30 mouse cellular contexts compared by ENCODE assay signal in the genomic region with DNA sequence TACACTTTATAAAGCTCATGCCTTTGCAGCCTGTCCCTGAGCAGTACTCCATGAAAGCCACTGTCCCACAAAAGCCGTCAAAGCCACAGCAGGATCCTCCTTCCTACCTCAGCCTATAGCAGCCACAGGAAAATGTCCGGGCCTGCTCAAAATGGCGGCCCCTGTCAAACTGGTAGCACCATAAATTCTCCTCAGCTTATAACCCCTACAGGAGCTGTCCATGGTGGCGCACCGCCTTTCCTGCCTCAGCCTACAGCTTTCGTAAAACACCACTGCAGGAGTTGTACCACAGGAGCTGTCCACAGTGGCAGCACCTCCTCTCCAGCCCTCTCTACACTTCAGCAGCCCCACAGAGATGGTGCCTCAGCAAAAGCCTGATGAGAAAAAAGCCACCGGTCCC. TPM values are rescaled to one million over a fixed set of nuclear protein-coding genes. Genes with fewer than 3 reads are reported as not detected.
DNase-seq lines count a peak whose midpoint lies in the region; ATAC-seq and TF ChIP-seq lines count a peak whose summit lies in the region.
"Had no signal": no experiment of that assay in that cellular context is flagged by ENCODE, and none has a peak within 500 bp of the region (broad histone marks: within the 10 kb centered on the region; RNA-seq: fewer than 3 reads in every experiment).

No protein-coding gene starts in this region.

- ATAC-seq in lung, embryonic 14.5 days (ENCODE audit: insufficient read depth): no peak
- ATAC-seq in frontal cortex, adult (ENCODE audit: low TSS enrichment): no peak
- no peak for ATAC-seq in forebrain, embryonic 13.5 days
- ATAC-seq: activated CD4-positive, CD25-positive, alpha-beta regulatory T cell, adult 4 months; forebrain, embryonic 14.5 days; inflammation-experienced regulatory T-cells, adult 6 months; liver, embryonic 12.5 days; midbrain, embryonic 16.5 days had no signal

- no peak overlapping the region for H3K4me3 ChIP-seq in lung, embryonic 14.5 days (ENCODE audit: low read depth, low read length)
- H3K4me3 ChIP-seq in myocyte: no peak overlapping the region
- no peak overlapping the region for H3K4me3 ChIP-seq in forebrain, embryonic 13.5 days
- H3K4me3 ChIP-seq: embryonic facial prominence, embryonic 13.5 days; erythroblast, embryonic 14.5 days; heart, embryonic 12.5 days; hindbrain, embryonic 12.5 days; liver, embryonic 12.5 days; neural tube, embryonic 15.5 days; stomach, embryonic 15.5 days had no signal

- H3ac ChIP-seq in myocyte (ENCODE audit: control insufficient read depth, insufficient read length): no peak overlapping the region

- no peak for TF ChIP-seq CTCF in lung, embryonic 14.5 days (IDR thresholded peaks at IDR 0.05; ENCODE audit: low read depth)

- H3K4me1 ChIP-seq in lung, embryonic 14.5 days (ENCODE audit: insufficient read depth): no peaks in the 10 kb centered on the region
- H3K4me1 ChIP-seq in forebrain, embryonic 13.5 days: no peaks in the 10 kb centered on the region
- H3K4me1 ChIP-seq: heart, embryonic 12.5 days; hindbrain, embryonic 12.5 days; neural tube, embryonic 15.5 days; stomach, embryonic 15.5 days had no signal

- no peak overlapping the region for H3K4me2 ChIP-seq in lung, embryonic 14.5 days
- H3K4me2 ChIP-seq in myocyte (ENCODE audit: low read depth): no peak overlapping the region
- no peak overlapping the region for H3K4me2 ChIP-seq in forebrain, embryonic 13.5 days
- H3K4me2 ChIP-seq: embryonic facial prominence, embryonic 13.5 days; heart, embryonic 12.5 days; hindbrain, embryonic 12.5 days; liver, embryonic 12.5 days; neural tube, embryonic 15.5 days; stomach, embryonic 15.5 days had no signal

- DNase-seq in lung, embryonic 14.5 days: peak; percentile 44
- no peak for DNase-seq in lung, postnatal 4 days
- DNase-seq in ES-CJ7 (ENCODE audit: low read depth, low spot score): peak; percentile 96
- peak; percentile 97 for DNase-seq in R1 (ENCODE audit: low read depth, low spot score)
- DNase-seq in lung, postnatal 14 days: no peak
- DNase-seq: adrenal gland, postnatal 10 days; cerebellum, adult 18-20 months; cerebellum, postnatal 25 days; embryo, embryonic 11 days; gastrocnemius, postnatal 14 days; heart, adult 11 months; heart, postnatal 10 days; kidney, adult 18-20 months; left cerebral cortex, postnatal 4 days; lung, adult 18-20 months had no signal

- TF ChIP-seq POLR2A in myocyte (IDR thresholded peaks at IDR 0.05; ENCODE audit: insufficient read length, low read depth): no peak

- H3K9ac ChIP-seq in lung, embryonic 14.5 days: no peak overlapping the region
- no peak overlapping the region for H3K9ac ChIP-seq in forebrain, embryonic 13.5 days
- H3K9ac ChIP-seq: embryonic facial prominence, embryonic 13.5 days; heart, embryonic 12.5 days; hindbrain, embryonic 12.5 days; liver, embryonic 12.5 days; neural tube, embryonic 15.5 days; stomach, embryonic 15.5 days had no signal

- 86% methylated on average over 7 of the region's 7 CpGs for WGBS in lung, embryonic 14.5 days
- WGBS in forebrain, embryonic 13.5 days: 85% methylated on average over 7 of the region's 7 CpGs

- no peaks in the 10 kb centered on the region for H3K36me3 ChIP-seq in lung, embryonic 14.5 days (ENCODE audit: insufficient read depth)
- no peaks in the 10 kb centered on the region for H3K36me3 ChIP-seq in myocyte (ENCODE audit: control insufficient read depth, insufficient read depth)
- no peaks in the 10 kb centered on the region for H3K36me3 ChIP-seq in forebrain, embryonic 13.5 days (ENCODE audit: poor library complexity, severe bottlenecking)
- H3K36me3 ChIP-seq: embryonic facial prominence, embryonic 13.5 days; heart, embryonic 12.5 days; hindbrain, embryonic 12.5 days; liver, embryonic 12.5 days; neural tube, embryonic 15.5 days; stomach, embryonic 15.5 days had no signal

- H3K27ac ChIP-seq in lung, embryonic 14.5 days (ENCODE audit: low read depth): no peak overlapping the region
- no peak overlapping the region for H3K27ac ChIP-seq in forebrain, embryonic 13.5 days
- H3K27ac ChIP-seq: embryonic facial prominence, embryonic 13.5 days; hindbrain, embryonic 12.5 days; liver, embryonic 12.5 days; neural tube, embryonic 15.5 days; stomach, embryonic 15.5 days had no signal

- no peaks in the 10 kb centered on the region for H3K27me3 ChIP-seq in lung, embryonic 14.5 days (ENCODE audit: insufficient read depth, low read length)
- H3K27me3 ChIP-seq in myocyte (ENCODE audit: control insufficient read depth, insufficient read depth, insufficient read length): no peaks in the 10 kb centered on the region
- H3K27me3 ChIP-seq in forebrain, embryonic 13.5 days: no peaks in the 10 kb centered on the region
- H3K27me3 ChIP-seq: CH12.LX; embryonic facial prominence, embryonic 13.5 days; heart, embryonic 12.5 days; hindbrain, embryonic 12.5 days; liver, embryonic 12.5 days; neural tube, embryonic 15.5 days; stomach, embryonic 15.5 days had no signal

- no peaks in the 10 kb centered on the region for H3K79me2 ChIP-seq in myocyte (ENCODE audit: control insufficient read depth, insufficient read depth)

- no peaks in the 10 kb centered on the region for H3K9me3 ChIP-seq in lung, embryonic 14.5 days (ENCODE audit: low read depth, low read length)
- peaks cover 8% of the 10 kb centered on the region; the same call in 1 of the 2 replicates for H3K9me3 ChIP-seq in forebrain, embryonic 13.5 days (replicated peaks)
- H3K9me3 ChIP-seq: embryonic facial prominence, embryonic 13.5 days; liver, embryonic 12.5 days; stomach, embryonic 15.5 days had no signal

TF ChIP-seq in myocyte, 11 proteins besides CTCF, POLR2A, EP300 and RAD21:
- no peak for TF ChIP-seq MYOG (IDR thresholded peaks at IDR 0.05; ENCODE audit: control insufficient read depth in 1 of 3, insufficient read depth in 1 of 3, insufficient read length in 2 of 3, low read depth in 2 of 3)
- TF ChIP-seq REST (IDR thresholded peaks at IDR 0.05; ENCODE audit: insufficient read depth, insufficient read length): peak; percentile 90

RNA-seq across cellular contexts. Expression of a gene that starts 29.5 kb away (rescaled TPM):
- polyA plus RNA-seq in lung, embryonic 14.5 days (2014; fragmentation: Nextera tagmentation; extraction: Ambion mirVana): 25.3 and 26.7 TPM in 2 replicates
- polyA plus RNA-seq in myocyte (2012; fragmentation: generic; extraction: Trizol): 6.4 TPM
- polyA plus RNA-seq in forebrain, embryonic 13.5 days (2015; fragmentation: Nextera tagmentation; extraction: Ambion mirVana): 37.1 and 40.0 TPM in 2 replicates

RNA-seq across cellular contexts. Expression of a gene that starts 37.6 kb away (rescaled TPM):
- polyA plus RNA-seq in lung, embryonic 14.5 days (2014; fragmentation: Nextera tagmentation; extraction: Ambion mirVana): 22.6 and 23.3 TPM in 2 replicates
- 6.6 TPM for polyA plus RNA-seq in myocyte (2012; fragmentation: generic; extraction: Trizol)
- 22.6 and 24.7 TPM in 2 replicates for polyA plus RNA-seq in forebrain, embryonic 13.5 days (2015; fragmentation: Nextera tagmentation; extraction: Ambion mirVana)

Comparison
In these comparisons a context has a peak if more than half of its experiments do, and no peak if none do; other contexts are left out.
1. DNase-seq: peak in lung, embryonic 14.5 days (single experiment), ES-CJ7 (single experiment) and R1 (single experiment); none in lung, postnatal 4 days (0 of 2) and lung, postnatal 14 days (single experiment).